Comparison of ENCODE assay signal across 8 mouse cellular contexts in the genomic region with DNA sequence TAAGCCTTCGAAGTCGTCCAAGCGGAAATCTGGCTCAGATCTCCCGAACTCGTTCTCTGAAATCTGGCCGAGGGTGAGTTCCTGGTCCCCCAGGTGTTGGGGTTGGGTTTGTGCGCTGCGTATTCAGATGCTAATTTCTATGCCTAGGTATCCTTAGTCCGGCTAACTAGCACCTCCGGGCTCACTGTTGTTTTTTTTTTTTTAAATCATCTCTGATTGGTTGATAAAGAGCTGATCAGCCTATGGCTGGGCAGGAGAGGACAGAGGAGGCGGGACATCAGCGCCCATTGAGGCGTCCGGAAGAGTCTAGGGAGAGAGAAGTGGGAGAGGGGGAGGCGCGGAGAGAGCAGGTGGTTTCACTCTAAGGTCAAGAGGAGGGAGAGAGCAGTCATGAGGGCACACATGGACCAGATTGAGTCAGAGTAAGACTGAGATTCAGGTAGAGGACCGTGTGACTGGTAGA. TPM values are rescaled to one million over a fixed set of nuclear protein-coding genes. Genes with fewer than 3 reads are reported as not detected.
DNase-seq lines count a peak whose midpoint lies in the region; ATAC-seq and TF ChIP-seq lines count a peak whose summit lies in the region.

No protein-coding gene starts in this region.

- H3K9me3 ChIP-seq in hindbrain, embryonic 10.5 days, result no peaks in the 10 kb centered on the region
- H3K9me3 ChIP-seq in limb, embryonic 13.5 days, result no peaks in the 10 kb centered on the region
- no peaks in the 10 kb centered on the region for H3K9me3 ChIP-seq in midbrain, embryonic 13.5 days

- H3K9ac ChIP-seq in limb, embryonic 13.5 days, result peak overlapping the region; percentile 68
- peak overlapping the region; percentile 52; the same call in 1 of the 2 replicates for H3K9ac ChIP-seq in midbrain, embryonic 13.5 days (replicated peaks)

- peak overlapping the region; percentile 91 for H3K27ac ChIP-seq in hindbrain, embryonic 10.5 days
- H3K27ac ChIP-seq in limb, embryonic 13.5 days, result no peak overlapping the region; the same call in 1 of the 2 replicates
- no peak overlapping the region for H3K27ac ChIP-seq in midbrain, embryonic 13.5 days
- H3K27ac ChIP-seq in testis, adult 2 months (ENCODE audit: control insufficient read depth, insufficient read depth, low read depth, low read length), result peak overlapping the region; percentile 86

- H3K4me1 ChIP-seq in hindbrain, embryonic 10.5 days (replicated peaks), result peaks cover 24% of the 10 kb centered on the region
- peaks cover 24% of the 10 kb centered on the region for H3K4me1 ChIP-seq in limb, embryonic 13.5 days
- H3K4me1 ChIP-seq in midbrain, embryonic 13.5 days (replicated peaks), result peaks cover 25% of the 10 kb centered on the region
- H3K4me1 ChIP-seq in testis, adult 2 months (ENCODE audit: control insufficient read depth, insufficient read depth, low read length), result peaks cover 8% of the 10 kb centered on the region

- H3K4me2 ChIP-seq in limb, embryonic 13.5 days (replicated peaks), result peak overlapping the region; percentile 86
- peak overlapping the region; percentile 96 for H3K4me2 ChIP-seq in midbrain, embryonic 13.5 days (replicated peaks)

- H3K4me3 ChIP-seq in hindbrain, embryonic 10.5 days, result peak overlapping the region; percentile 87
- H3K4me3 ChIP-seq in limb, embryonic 13.5 days, result peak overlapping the region; percentile 74
- peak overlapping the region; percentile 76 for H3K4me3 ChIP-seq in midbrain, embryonic 13.5 days (replicated peaks)
- H3K4me3 ChIP-seq in testis, adult 2 months (ENCODE audit: control insufficient read depth, low read depth, low read length), result peak overlapping the region; percentile 95

- no peaks in the 10 kb centered on the region for H3K27me3 ChIP-seq in hindbrain, embryonic 10.5 days (ENCODE audit: insufficient read depth, poor library complexity, severe bottlenecking)
- no peaks in the 10 kb centered on the region for H3K27me3 ChIP-seq in limb, embryonic 13.5 days
- H3K27me3 ChIP-seq in midbrain, embryonic 13.5 days, result no peaks in the 10 kb centered on the region
- H3K27me3 ChIP-seq in testis, adult 2 months (ENCODE audit: control insufficient read depth, insufficient read depth, low read length), result no peaks in the 10 kb centered on the region

- TF ChIP-seq POLR2A in testis, adult 2 months (IDR thresholded peaks at IDR 0.05; ENCODE audit: control insufficient read depth, low read depth, low read length), result no peak

- no peak for TF ChIP-seq CTCF in testis, adult 2 months (IDR thresholded peaks at IDR 0.05; ENCODE audit: control insufficient read depth, insufficient read depth, insufficient replicate concordance, low read depth, low read length)

- under 1% methylated on average over 17 of the region's 17 CpGs for WGBS in hindbrain, embryonic 10.5 days
- under 1% methylated on average over 17 of the region's 17 CpGs for WGBS in limb, embryonic 13.5 days
- WGBS in midbrain, embryonic 13.5 days, result under 1% methylated on average over 17 of the region's 17 CpGs

- peak; percentile 58 for DNase-seq in urinary bladder, postnatal 14 days (ENCODE audit: low spot score)
- no peak for DNase-seq in urinary bladder, adult 2 months (ENCODE audit: low spot score)
- DNase-seq in embryo, embryonic 9.5 days (ENCODE audit: extremely low spot score), result peak; percentile 76
- DNase-seq in hindbrain, embryonic 10.5 days (ENCODE audit: low spot score), result peak; percentile 74
- no peak for DNase-seq in cerebellum, adult 8-10 months

- peak; percentile 62 for ATAC-seq in limb, embryonic 13.5 days (ENCODE audit: low FRiP score, low read depth)
- ATAC-seq in midbrain, embryonic 13.5 days, result peak; percentile 72

- H3K36me3 ChIP-seq in hindbrain, embryonic 10.5 days, result peaks cover 68% of the 10 kb centered on the region
- H3K36me3 ChIP-seq in limb, embryonic 13.5 days, result peaks cover 65% of the 10 kb centered on the region
- H3K36me3 ChIP-seq in midbrain, embryonic 13.5 days, result peaks cover 28% of the 10 kb centered on the region
- peaks cover 5% of the 10 kb centered on the region for H3K36me3 ChIP-seq in testis, adult 2 months (ENCODE audit: control insufficient read depth, insufficient read depth, low read length)

RNA-seq across cellular contexts. Expression of gene Cdca5, which starts 0.7 kb away (rescaled TPM):
- 0.83 and 1.4 TPM in 2 replicates for polyA plus RNA-seq in urinary bladder, adult 2 months (2012; rRNA removed)
- 57.7 and 65.4 TPM in 2 replicates for polyA plus RNA-seq in hindbrain, embryonic 10.5 days (2016; fragmentation: Nextera tagmentation; extraction: Ambion mirVana)
- polyA plus RNA-seq in limb, embryonic 13.5 days (2015; fragmentation: Nextera tagmentation; extraction: Ambion mirVana), result 36.5 and 37.6 TPM in 2 replicates
- polyA plus RNA-seq in midbrain, embryonic 13.5 days (2015; fragmentation: Nextera tagmentation; extraction: Ambion mirVana), result 19.1 and 19.3 TPM in 2 replicates
- 20.9 and 22.0 TPM in 2 replicates for polyA plus RNA-seq in testis, adult 2 months (2012; rRNA removed)

RNA-seq across cellular contexts. Expression of gene Zfpl1, which starts 0.7 kb away (rescaled TPM):
- 68.5 and 81.2 TPM in 2 replicates for polyA plus RNA-seq in urinary bladder, adult 2 months (2012; rRNA removed)
- polyA plus RNA-seq in hindbrain, embryonic 10.5 days (2016; fragmentation: Nextera tagmentation; extraction: Ambion mirVana), result 79.2 and 87.1 TPM in 2 replicates
- polyA plus RNA-seq in limb, embryonic 13.5 days (2015; fragmentation: Nextera tagmentation; extraction: Ambion mirVana), result 85.9 and 92.5 TPM in 2 replicates
- 83.3 and 84.8 TPM in 2 replicates for polyA plus RNA-seq in midbrain, embryonic 13.5 days (2015; fragmentation: Nextera tagmentation; extraction: Ambion mirVana)
- polyA plus RNA-seq in testis, adult 2 months (2012; rRNA removed), result 61.1 and 70.2 TPM in 2 replicates

RNA-seq across cellular contexts. Expression of gene Gm28374, which starts 3.4 kb away (rescaled TPM):
- polyA plus RNA-seq in urinary bladder, adult 2 months (2012; rRNA removed), result 0.31 and 0.55 TPM in 2 replicates
- polyA plus RNA-seq in hindbrain, embryonic 10.5 days (2016; fragmentation: Nextera tagmentation; extraction: Ambion mirVana), result 2.4 and 2.6 TPM in 2 replicates
- polyA plus RNA-seq in limb, embryonic 13.5 days (2015; fragmentation: Nextera tagmentation; extraction: Ambion mirVana), result 1.9 and 2.3 TPM in 2 replicates
- 2.4 TPM in 2 replicates for polyA plus RNA-seq in midbrain, embryonic 13.5 days (2015; fragmentation: Nextera tagmentation; extraction: Ambion mirVana)
- 3.5 and 5.6 TPM in 2 replicates for polyA plus RNA-seq in testis, adult 2 months (2012; rRNA removed)

RNA-seq across cellular contexts. Expression of gene Tmem262, which starts 5.6 kb away (rescaled TPM):
- 0.21 TPM in 1 of 2 replicates, not detected in the other for polyA plus RNA-seq in urinary bladder, adult 2 months (2012; rRNA removed)
- not detected in 2 replicates for polyA plus RNA-seq in hindbrain, embryonic 10.5 days (2016; fragmentation: Nextera tagmentation; extraction: Ambion mirVana)
- not detected in 2 replicates for polyA plus RNA-seq in limb, embryonic 13.5 days (2015; fragmentation: Nextera tagmentation; extraction: Ambion mirVana)
- polyA plus RNA-seq in midbrain, embryonic 13.5 days (2015; fragmentation: Nextera tagmentation; extraction: Ambion mirVana), result not detected in 2 replicates
- polyA plus RNA-seq in testis, adult 2 months (2012; rRNA removed), result 190 and 219 TPM in 2 replicates

RNA-seq across cellular contexts. Expression of gene Vps51, which starts 8.4 kb away (rescaled TPM):
- 62.5 and 70.8 TPM in 2 replicates for polyA plus RNA-seq in urinary bladder, adult 2 months (2012; rRNA removed)
- polyA plus RNA-seq in hindbrain, embryonic 10.5 days (2016; fragmentation: Nextera tagmentation; extraction: Ambion mirVana), result 70.2 and 74.9 TPM in 2 replicates
- 69.7 and 72.5 TPM in 2 replicates for polyA plus RNA-seq in limb, embryonic 13.5 days (2015; fragmentation: Nextera tagmentation; extraction: Ambion mirVana)
- polyA plus RNA-seq in midbrain, embryonic 13.5 days (2015; fragmentation: Nextera tagmentation; extraction: Ambion mirVana), result 90.8 and 91.4 TPM in 2 replicates
- polyA plus RNA-seq in testis, adult 2 months (2012; rRNA removed), result 48.4 and 52.1 TPM in 2 replicates

Comparison
In these comparisons a context has a peak if more than half of its experiments do, and no peak if none do; other contexts are left out.
1. DNase-seq: peak in urinary bladder, postnatal 14 days (single experiment), embryo, embryonic 9.5 days (single experiment) and hindbrain, embryonic 10.5 days (single experiment); none in urinary bladder, adult 2 months (single experiment) and cerebellum, adult 8-10 months (single experiment).
2. H3K27ac ChIP-seq: peak in hindbrain, embryonic 10.5 days (single experiment) and testis, adult 2 months (single experiment); none in limb, embryonic 13.5 days (single experiment) and midbrain, embryonic 13.5 days (single experiment).
3. Peak in every context shown above with its lines, with median percentiles within 50 percentile points of each other: H3K4me3 ChIP-seq.